Mouse (Mus musculus): ENCODE data around the gene Kctd20.

DNA sequence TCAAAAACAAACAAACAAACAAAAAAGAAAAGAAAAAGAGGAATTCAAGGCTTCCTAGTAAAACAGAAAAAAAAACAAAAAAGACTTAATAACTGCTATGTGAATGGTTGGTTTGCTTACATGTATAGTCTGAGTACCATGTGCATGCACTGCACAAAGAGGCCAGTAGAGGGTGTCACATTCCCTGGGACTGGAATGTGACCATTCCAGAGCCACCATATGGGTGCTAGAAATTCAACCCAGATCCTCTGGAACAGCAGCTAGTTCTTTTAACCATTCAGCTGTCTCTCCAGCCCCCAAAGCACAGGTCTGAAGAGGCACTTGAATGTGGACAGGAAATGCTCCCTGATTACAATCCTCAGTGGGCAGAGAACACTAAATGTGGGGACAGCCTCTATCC, 35.1 kb downstream of the Kctd20 start:
- no peak for TF ChIP-seq POLR2A (IDR thresholded peaks at IDR 0.05; ENCODE audit: borderline replicate concordance, low read depth, low read length)
- peak; percentile 52 for TF ChIP-seq CTCF (IDR thresholded peaks at IDR 0.05; ENCODE audit: low read depth, low read length)

Data from bone marrow macrophage, adult 2 months (primary cell).